Mouse (Mus musculus) C2C12 (cell line): ENCODE results near the gene Nlrp14.

Experiments used
- CTCF ChIP-seq: IDR thresholded peaks from one replicate; pipeline ENCODE4 v1.5.1; 2011; ENCODE audit not compliant: control insufficient read depth, insufficient read depth, insufficient read length
- USF1 ChIP-seq: IDR thresholded peaks from one replicate; pipeline ENCODE4 v1.6.1; 2011; ENCODE audit warnings: low read depth, mild to moderate bottlenecking, control low read depth, moderate library complexity

DNA sequence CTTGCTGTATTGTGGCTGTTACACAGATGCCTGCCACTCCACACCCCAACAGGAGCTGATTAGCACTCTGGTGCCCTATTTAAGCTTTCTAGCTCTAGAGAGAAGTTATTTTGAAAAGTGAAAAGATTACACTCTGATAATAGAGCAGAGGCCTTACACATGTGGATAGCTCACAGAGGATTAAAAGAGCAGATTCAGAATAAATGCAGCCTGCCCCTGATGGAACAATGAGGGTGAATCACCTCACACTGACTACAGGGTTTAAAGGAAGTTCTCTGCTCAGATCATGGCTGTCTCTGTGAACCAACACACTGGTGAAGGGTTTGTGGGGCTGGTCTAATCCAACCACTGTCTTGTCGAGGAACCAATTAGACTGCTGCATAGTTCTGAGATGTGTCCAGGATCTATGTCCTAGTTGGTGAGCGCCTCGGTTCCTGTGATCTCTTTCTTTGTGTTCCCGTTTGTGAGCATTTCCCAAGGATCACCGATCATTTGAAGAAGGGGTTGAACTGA lies 74.6 kb downstream of the Nlrp14 start:
- TF ChIP-seq CTCF, result no peak
- TF ChIP-seq USF1, result no peak
